Mouse (Mus musculus): ENCODE measurements at regions not wholly inside any gene's neighbourhood (a gene's known extent, or its start where the extent isn't known, plus 50 kb on each side); places are given as distances from the start of the nearest gene placed in this dataset.

DNA sequence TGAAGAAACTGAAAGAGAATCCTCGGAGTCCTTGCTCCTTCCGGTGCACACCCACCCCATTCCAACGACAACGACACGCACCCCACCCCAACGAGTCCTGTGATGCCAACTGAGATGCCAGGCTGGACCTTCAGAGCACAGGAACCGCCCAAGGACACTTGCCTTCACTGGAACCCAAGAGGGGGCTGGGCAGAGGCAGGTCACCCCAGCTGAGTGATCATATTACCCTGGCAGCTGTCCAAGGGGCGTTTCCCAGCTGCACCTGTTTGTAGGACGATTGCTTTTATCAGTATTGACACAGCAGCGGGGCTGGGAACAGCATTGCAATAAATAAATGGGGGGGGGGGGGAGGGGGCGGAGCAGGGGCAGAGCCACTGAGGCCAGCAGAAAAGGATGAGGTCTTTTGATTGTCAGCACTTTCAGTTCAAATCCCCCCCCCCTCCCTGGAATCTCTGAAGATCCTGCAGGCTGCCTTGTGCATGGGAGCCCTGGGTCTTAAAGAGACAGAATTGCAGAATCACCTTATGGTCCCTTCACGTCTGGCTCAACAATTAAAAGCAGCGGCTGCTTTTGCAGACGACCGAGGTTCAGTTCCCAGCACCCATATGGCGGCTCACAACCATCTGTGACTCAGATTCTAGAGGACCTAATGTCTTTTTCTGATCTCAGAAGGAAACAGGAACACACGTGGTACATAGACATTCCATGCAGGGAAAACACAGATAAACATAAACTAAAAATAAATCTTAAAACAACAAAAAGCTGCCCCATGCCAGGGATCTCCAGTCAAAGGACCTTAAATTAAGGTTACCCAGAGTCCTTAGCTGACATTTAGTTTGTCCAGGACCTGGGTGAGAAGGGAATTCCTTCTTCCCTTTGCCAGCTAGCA, 52.0 kb upstream of the Pim1 start:
- Histone ChIP-seq H3K9me3 (replicated peaks) (no peaks in the 10 kb centered on the region), H3K4me2 (peak overlapping the region; percentile 83), H3K4me3 (peak overlapping the region; percentile 52; the same call in 1 of the 2 replicates), H3K4me1 (replicated peaks) (peaks cover 74% of the 10 kb centered on the region), H3K27ac (peak overlapping the region; percentile 93), H3K9ac (no peak overlapping the region), H3K27me3 (no peaks in the 10 kb centered on the region), H3K36me3 (no peaks in the 10 kb centered on the region)
- ATAC-seq (replicated peaks; ENCODE audit: insufficient number of reproducible peaks, insufficient read depth, low FRiP score, low read depth) = no peak
- WGBS = 21% methylated on average over 17 of the region's 17 CpGs

DNA sequence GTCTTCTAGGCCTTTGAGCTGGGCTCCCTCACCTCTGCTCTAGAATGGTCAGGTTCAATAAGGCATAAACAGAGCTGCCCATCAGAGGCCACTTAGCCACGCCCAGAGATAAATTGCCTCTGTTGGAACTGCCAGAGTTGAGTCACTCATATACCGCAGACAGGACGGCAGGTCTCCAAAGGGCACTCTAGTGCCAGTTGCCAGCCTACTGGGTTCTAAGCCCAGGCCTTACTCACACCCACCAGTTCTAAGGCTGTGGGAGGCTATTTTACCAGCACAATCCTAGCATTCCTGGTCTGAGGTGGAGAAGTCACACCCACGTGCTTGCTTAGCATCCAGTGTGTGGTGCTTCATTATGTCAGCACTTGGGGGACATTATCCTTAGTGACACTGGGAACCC, 50.6 kb upstream of the Pim1 start:
- Histone ChIP-seq H3K4me3 (no peak overlapping the region), H3K27ac (peak overlapping the region; percentile 93), H3K36me3 (no peaks in the 10 kb centered on the region), H3K27me3 (no peaks in the 10 kb centered on the region), H3K9me3 (replicated peaks) (no peaks in the 10 kb centered on the region), H3K4me1 (replicated peaks) (peaks cover 67% of the 10 kb centered on the region), H3K9ac (no peak overlapping the region), H3K4me2 (no peak overlapping the region)
- 53% methylated on average over 4 of the region's 4 CpGs for WGBS
- no peak for ATAC-seq (replicated peaks; ENCODE audit: insufficient number of reproducible peaks, insufficient read depth, low FRiP score, low read depth)

GRCm38 (mm10) chr17:29440490-29440889, 50.1 kb upstream of the Pim1 start:
- Histone ChIP-seq H3K9ac (no peak overlapping the region), H3K4me3 (no peak overlapping the region), H3K36me3 (no peaks in the 10 kb centered on the region), H3K4me2 (no peak overlapping the region), H3K4me1 (replicated peaks) (peaks cover 69% of the 10 kb centered on the region), H3K27me3 (no peaks in the 10 kb centered on the region), H3K9me3 (replicated peaks) (no peaks in the 10 kb centered on the region), H3K27ac (peak overlapping the region; percentile 93)
- no peak for ATAC-seq (replicated peaks; ENCODE audit: insufficient number of reproducible peaks, insufficient read depth, low FRiP score, low read depth)
